Mouse (Mus musculus) retina, postnatal 1 day (tissue): ENCODE results near the gene Gm43518.

Experiments
- DNase-seq: peaks from one replicate; pipeline ENCODE4 v3.0.0-alpha.2; 2012

Gm43518 gene

DNA sequence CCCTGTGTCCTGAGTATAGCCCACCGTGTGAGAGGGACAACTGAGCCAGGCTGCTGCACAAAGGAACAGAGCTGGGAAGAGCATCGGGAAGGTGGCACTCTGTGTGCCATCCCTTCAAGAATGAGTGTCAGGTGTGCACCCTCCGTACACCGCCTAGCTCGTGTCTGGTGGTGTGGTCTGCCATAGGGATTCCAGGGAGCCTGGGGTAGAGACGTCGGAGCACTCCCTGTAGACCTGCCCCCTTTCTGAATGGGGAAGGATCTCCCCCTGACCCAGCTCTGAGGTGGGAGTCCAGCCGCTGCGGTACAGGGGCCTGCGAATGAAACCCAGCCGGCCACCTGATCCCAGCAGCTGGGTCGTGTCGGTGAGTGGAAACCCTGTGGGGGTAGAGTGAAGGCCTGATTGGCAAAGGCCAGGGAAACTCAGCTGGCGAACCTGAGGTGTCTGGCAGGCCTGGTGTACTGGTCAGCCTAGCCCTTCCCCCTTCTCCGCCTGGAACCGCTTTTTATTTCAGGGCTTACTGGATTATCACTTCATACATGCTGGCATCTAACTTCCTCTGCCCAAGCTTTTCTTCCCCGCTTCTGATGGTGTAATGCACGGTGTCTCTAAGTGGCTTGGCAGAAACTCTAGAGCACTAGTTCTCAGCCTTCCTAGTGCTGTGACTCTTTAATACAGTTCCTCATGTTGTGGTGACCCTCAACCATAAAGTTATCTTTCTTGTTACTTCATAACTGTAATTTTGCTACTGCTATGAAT, 52.2 kb downstream of the Gm43518 start:
- DNase-seq = no peak

DNA sequence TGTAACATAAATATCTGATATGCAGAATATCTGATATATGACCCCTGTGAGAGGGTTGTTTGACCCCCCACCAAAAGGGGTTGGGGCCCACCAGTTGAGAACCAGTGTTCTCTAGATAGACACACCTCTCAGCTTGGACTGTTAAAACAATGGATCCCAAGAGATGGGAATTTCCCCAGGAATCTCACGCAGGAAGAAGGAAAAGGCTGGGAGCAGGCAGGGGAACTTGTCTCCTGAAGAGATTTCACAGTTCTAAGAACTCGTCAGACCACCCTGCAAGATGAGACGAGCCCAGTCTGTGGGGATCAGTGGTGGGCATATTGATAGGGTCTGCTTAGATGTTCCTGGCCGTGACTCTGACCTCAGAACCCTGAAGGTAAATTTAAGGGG, 52.8 kb downstream of the Gm43518 start:
- DNase-seq = no peak

DNA sequence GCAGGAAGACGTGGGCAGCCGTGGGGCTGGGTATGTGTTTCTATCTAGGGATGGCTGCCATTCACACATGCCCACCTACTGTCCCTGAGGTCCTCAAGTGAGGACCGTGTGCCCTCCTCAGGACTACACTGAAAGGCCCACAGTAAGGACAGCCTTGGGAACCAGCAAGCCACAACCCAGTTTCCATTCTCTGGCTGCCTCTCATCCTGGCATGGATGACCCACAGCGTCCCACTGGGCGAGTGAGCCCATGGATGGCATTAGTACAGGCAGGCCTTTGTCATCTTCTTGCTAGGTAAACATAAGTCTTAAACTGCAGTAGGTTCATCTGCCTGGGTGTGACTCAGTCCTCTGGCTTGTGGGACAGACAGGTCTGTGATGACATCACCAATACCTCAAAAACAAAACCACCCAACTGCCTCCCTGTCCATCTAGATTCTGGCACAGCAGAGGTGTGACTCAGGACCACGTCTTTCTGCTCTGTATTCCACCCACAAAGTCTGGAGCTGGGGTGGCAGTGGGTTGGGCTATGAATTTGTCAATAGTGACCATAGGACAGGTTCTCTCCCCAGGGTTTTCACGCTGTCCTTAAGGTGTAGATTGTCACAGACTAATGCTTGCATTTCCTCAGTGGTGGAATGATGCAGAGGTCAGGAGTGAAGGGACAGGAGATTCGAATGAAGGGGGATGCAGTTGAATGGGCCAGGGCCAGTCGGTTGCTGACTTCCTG, 53.5 kb downstream of the Gm43518 start:
- DNase-seq = no peak

DNA sequence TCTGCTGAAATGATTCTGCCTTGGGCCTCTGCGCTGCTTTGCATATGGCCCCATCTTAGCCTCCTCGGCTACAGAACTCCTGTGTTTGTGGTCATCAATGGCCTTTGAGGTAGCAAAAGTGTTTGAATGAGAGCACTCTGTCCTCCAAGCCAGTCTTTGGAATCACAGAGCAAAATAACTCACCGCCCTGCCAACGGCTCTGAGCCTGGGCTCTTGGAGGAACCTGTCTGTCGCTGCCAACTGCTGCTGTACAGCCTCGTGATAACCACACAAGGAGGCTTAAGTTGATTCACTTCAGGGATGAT, 54.0 kb downstream of the Gm43518 start:
- DNase-seq = no peak

DNA sequence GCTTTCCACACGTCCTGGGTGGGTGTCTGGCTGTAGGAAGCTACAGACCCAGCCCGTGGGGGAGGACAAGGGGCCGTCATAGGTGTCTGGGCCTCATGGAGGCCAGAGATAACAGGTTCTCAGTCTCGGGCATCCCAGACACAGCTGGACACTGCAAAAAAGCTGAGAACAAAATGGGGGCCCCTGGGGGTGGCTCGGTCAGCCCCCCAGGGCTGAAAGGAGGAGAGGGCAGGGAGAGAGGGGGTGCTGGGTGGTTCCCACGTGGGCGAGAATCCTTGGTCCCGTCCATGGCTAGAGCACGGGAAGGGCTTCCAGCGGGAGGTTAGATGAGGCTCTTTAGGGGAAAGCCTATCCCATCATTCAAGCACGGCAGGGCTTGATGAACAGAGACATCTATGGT, 55.6 kb downstream of the Gm43518 start:
- DNase-seq = no peak

DNA sequence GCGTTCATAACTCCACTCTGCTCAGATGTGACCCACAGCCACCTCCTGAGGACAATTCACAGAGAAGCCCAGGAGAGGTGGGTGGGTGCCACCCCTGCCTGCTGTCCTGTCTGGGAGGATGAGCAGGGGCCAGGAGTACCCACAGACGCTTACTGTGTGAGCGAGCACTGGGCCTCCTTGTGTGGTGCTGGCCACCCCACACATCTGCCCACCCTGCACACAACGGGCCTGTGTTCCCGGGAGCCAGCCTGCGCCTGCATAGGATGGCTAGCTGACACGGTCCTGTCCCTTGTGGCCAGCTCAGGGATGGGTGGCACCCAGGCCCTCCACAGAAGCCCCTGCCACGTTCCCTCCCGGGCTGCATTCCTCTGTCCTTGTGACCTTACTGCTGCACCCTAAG, 58.2 kb downstream of the Gm43518 start:
- no peak for DNase-seq

DNA sequence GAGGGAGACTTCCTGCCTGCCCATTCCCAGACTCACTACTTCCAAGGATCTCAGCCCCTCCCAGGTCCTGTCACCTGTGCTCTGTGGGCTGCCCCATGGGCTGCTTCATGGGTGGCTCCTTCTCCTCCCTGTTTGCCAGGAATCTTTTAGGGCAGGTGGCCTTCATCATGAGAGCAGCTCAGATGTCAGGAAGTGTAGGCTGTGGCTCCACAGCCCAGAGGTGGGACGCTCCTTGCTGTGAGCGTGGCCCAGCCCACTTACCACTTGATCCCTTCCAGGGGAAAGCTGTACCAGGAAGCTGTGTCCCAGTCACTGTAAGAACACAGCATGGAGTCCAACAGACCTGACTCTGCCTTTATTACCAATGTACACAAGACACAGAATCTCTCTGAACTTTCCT, 59.7 kb downstream of the Gm43518 start:
- DNase-seq = no peak

DNA sequence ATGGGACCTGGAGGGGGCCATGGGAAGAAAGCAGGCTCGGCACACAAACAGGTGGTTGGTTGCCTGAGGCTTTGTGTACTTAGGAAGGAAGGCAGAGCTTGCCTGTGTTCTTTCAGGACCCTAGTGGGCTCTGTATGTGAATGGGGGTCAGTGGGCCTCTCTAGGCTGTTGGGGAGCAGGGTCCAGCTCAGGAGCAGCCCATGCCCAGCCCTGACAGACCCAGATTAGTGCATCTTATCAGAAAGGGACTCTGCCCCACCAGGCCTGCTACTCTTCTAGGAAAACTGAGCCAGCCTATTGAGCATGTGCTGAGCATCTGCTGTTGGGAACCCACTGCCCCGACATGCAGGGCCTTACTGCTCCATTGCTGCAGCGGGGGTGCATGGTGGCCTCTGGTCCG, 60.3 kb downstream of the Gm43518 start:
- no peak for DNase-seq
